Mouse (Mus musculus) liver, embryonic 11.5 days (tissue): ENCODE measurements around the gene Arhgdib. TPM values are rescaled to one million over a fixed set of nuclear protein-coding genes. Genes with fewer than 3 reads are reported as not detected.
"Not testable (repeated sequence)": the region's sequence is repeated elsewhere in the genome, so short reads cannot be mapped to it uniquely, and the experiment has no call there.

Source experiments
- ATAC-seq: fragments of 200-750 bp; cut with Nextera tagmentation; replicated peaks from 2 replicates; pipeline ENCODE4 v1.8.0; 2017; ENCODE audit warnings: moderate number of reproducible peaks, mild to moderate bottlenecking, moderate TSS enrichment, moderate library complexity; ENCODE audit not compliant: low FRiP score
- DNase-seq: peaks from one replicate; pipeline ENCODE4 v3.0.0-alpha.2; 2017; ENCODE audit warnings: low spot score
- H3K27ac ChIP-seq: fragments of 300-500 bp; sonication (generic); 2 replicates; pipeline ENCODE4 v1.5.1; 2014; ENCODE audit warnings: mild to moderate bottlenecking, low read depth, low read length, control low read depth
- H3K27me3 ChIP-seq: fragments of 300-500 bp; sonication (generic); replicated peaks from 2 replicates; pipeline ENCODE4 v1.6.1; 2014; ENCODE audit warnings: low read length, mixed read lengths; ENCODE audit not compliant: control insufficient read depth, insufficient read depth
- H3K36me3 ChIP-seq: fragments of 300-500 bp; sonication (generic); 2 replicates; pipeline ENCODE4 v1.6.1; 2014; ENCODE audit warnings: mild to moderate bottlenecking, low read length, moderate library complexity, mixed read lengths; ENCODE audit not compliant: control insufficient read depth, insufficient read depth
- H3K4me1 ChIP-seq: fragments of 300-500 bp; sonication (generic); replicated peaks from 2 replicates; pipeline ENCODE4 v1.6.1; 2014; ENCODE audit warnings: low read length, mixed read lengths; ENCODE audit not compliant: control insufficient read depth, insufficient read depth
- H3K4me2 ChIP-seq: fragments of 300-500 bp; sonication (generic); 2 replicates; pipeline ENCODE4 v1.6.1; 2014; ENCODE audit warnings: mild to moderate bottlenecking, control low read depth, moderate library complexity
- H3K4me3 ChIP-seq: fragments of 300-500 bp; sonication (generic); 2 replicates; pipeline ENCODE4 v1.5.1; 2014; ENCODE audit warnings: low read depth, low read length, control low read depth
- H3K9ac ChIP-seq: fragments of 300-500 bp; sonication (generic); 2 replicates; pipeline ENCODE4 v1.6.1; 2014; ENCODE audit warnings: low read depth, low read length, control low read depth
- H3K9me3 ChIP-seq: fragments of 300-500 bp; sonication (generic); 2 replicates; pipeline ENCODE4 v1.6.1; 2016; ENCODE audit warnings: low read length, inconsistent platforms, mixed read lengths; ENCODE audit not compliant: control insufficient read depth
- WGBS: fragments of 180-500 bp; shearing (Covaris S2); extraction: QIAGEN DNeasy Blood & Tissue Kit; methylation state at CpG from one replicate; pipeline ENCODE4 v1.1.7; 2014; 5-methylcytosine and 5-hydroxymethylcytosine counted together
- polyA plus RNA-seq: library from polyadenylated mRNA; unstranded; fragments of >200 nt; fragmentation: Nextera tagmentation; extraction: Ambion mirVana; gene quantifications from 2 replicates; pipeline ENCODE4 v1.2.1, GENCODE M21; 2014

The Arhgdib gene
- polyA plus RNA-seq, 1 experiment from 2014 or later, result 183 TPM

DNA sequence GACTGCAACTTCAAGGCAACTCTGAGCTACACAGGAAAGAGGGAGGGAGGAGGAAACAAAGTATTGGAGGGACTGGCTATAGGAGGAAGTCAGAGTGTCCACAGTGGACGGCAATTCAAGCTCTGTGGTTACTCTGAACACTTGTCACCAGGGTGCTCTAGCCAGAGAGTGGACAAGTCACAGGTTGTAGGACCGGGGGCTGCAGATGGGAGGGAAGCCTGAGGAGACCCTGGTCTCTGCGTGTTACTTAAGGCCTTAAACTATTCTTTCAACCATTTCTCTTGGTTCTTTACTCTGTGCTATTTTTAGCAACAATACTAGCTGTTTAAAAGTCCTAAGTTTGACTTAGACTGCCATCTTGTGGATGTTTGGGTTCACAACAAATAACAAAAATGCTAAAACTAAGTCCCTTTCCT, 38.6 kb upstream of the Arhgdib start:
- Histone ChIP-seq H3K4me3 (no peak overlapping the region), H3K4me1 (peaks cover 11% of the 10 kb centered on the region), H3K27ac (peak overlapping the region; percentile 47), H3K9ac (0 out of 2 replicates have a peak overlapping the region, but pooled peaks have one; percentile 31), H3K36me3 (no peaks in the 10 kb centered on the region), H3K27me3 (no peaks in the 10 kb centered on the region), H3K4me2 (peak overlapping the region; percentile 53), H3K9me3 (no peaks in the 10 kb centered on the region)
- ATAC-seq, result peak; percentile 68
- DNase-seq, result peak; percentile 49
- WGBS, result 15% methylated on average over 3 of the region's 3 CpGs

DNA sequence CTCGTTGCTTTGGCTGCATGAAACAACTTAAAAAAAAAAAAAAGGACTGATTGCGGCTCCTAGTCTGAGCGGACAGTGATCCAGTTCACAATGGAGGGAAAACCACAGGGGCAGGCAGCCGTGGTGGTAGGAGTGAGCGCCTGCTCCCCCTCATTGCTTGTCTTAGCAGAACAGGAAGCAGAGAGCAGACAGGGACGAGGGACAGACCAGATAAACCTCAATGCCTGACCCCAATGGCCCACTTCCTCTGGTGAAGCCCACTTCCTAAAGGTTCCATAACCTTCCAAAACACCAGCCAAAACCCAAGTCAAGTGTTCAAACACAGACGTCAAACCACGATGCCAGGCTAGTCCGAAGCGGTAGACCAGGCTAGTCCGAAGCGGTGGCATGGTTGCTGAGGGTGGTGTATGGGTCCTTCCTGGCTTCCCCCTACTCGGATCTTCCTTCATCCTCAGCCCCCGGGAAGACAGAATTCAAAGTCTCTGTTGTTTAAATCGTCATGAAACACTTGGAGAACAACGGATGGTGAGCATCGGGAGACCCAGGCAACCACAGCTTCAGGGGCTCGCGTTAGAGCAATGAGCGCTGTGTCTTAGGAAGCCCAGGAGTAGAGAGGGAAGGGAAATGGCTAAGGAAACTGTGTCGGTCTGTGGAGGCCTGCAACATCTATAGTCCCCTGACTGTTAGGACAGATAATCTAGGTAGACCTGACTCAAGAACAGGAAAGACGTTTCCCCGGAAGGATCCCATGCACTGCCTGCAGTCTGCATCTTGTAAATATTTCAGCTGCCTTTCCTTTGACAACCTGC, 37.8 kb upstream of the Arhgdib start:
- DNase-seq, result peak; percentile 46
- Histone ChIP-seq H3K27me3 (no peaks in the 10 kb centered on the region), H3K27ac (peak overlapping the region; percentile 47), H3K9me3 (no peaks in the 10 kb centered on the region), H3K4me3 (peak overlapping the region; percentile 14; the same call in 1 of the 2 replicates), H3K36me3 (no peaks in the 10 kb centered on the region), H3K4me1 (peaks cover 11% of the 10 kb centered on the region), H3K4me2 (peak overlapping the region; percentile 53), H3K9ac (peak overlapping the region; percentile 32; the same call in 1 of the 2 replicates)
- peak; percentile 71 for ATAC-seq
- 40% methylated on average over 23 of the region's 23 CpGs for WGBS

DNA sequence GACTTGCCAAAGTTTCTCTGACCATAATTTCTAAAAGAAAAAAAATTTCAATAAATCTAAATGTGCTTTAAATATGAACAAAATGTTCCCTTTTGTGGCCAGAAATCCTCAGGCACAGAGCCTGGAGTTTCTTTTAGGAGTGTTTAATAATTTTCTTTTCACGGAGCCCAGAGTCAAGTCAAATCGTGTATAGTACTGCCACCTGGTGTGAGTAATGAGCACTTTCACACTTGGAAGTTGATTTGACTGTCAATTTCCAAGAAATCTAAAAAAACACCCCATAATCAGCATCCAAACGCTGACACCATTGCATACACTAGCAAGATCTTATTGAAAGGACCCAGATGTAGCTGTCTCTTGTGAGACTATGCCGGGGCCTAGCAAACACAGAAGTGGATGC, 27.2 kb upstream of the Arhgdib start:
- H3K9me3 ChIP-seq, H3K4me3 ChIP-seq, H3K27ac ChIP-seq, H3K9ac ChIP-seq, ATAC-seq, H3K4me2 ChIP-seq, H3K36me3 ChIP-seq, DNase-seq, H3K27me3 ChIP-seq, H3K4me1 ChIP-seq: not testable (repeated sequence)
- WGBS, result 21% methylated on average over 3 of the region's 4 CpGs

DNA sequence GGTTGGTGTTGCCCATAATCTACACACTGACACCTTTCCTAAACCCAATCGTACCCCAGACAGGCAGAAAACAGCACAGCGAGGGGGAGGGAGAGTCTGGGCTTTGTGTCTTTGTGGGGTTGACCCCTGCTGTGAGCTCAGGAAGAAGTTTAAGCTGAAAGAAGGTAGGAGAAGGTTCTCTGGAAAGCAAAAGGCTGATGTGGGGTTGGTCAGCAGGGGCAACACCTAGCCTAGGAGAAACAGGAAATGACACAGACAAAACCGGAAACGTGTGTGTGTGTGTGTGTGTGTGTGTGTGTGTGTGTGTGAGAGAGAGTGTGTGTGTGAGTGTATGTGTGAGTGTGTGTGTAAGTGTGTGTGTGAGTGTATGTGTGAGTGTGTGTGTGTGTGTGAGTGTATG, 25.8 kb upstream of the Arhgdib start:
- H3K9me3 ChIP-seq, result no peaks in the 10 kb centered on the region
- no peaks in the 10 kb centered on the region for H3K36me3 ChIP-seq
- H3K27ac ChIP-seq, result no peak overlapping the region
- H3K9ac ChIP-seq, result no peak overlapping the region
- H3K4me3 ChIP-seq, result no peak overlapping the region
- DNase-seq (no peak), ATAC-seq (no peak)
- H3K4me2 ChIP-seq, result no peak overlapping the region
- no peaks in the 10 kb centered on the region for H3K4me1 ChIP-seq
- WGBS, result 56% methylated on average over 4 of the region's 4 CpGs
- no peaks in the 10 kb centered on the region for H3K27me3 ChIP-seq

DNA sequence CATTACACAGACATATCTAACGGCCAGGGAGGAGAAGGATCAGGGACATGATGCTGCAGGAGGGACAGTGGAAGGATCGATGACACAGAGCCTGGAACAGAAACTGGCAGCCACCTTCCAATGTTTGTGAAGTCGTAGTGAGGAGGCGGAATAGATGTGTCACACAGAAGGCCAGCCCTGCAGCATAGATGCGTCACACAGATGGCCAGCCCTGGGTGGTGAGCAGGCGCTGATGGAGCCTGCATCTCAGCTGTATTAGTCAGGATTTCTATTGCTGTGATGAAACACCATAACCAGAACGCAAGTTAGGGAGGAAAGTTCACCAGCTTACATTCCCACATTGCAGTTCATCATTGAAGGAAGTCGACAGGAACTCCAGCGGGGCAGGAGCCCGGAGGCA, 24.2 kb upstream of the Arhgdib start:
- no peaks in the 10 kb centered on the region for H3K4me1 ChIP-seq
- WGBS, result 78% methylated on average over 10 of the region's 10 CpGs
- ATAC-seq (no peak), DNase-seq (no peak)
- H3K4me3 ChIP-seq, result no peak overlapping the region
- no peaks in the 10 kb centered on the region for H3K9me3 ChIP-seq
- no peaks in the 10 kb centered on the region for H3K27me3 ChIP-seq
- no peak overlapping the region for H3K27ac ChIP-seq
- H3K9ac ChIP-seq, result no peak overlapping the region
- H3K4me2 ChIP-seq, result no peak overlapping the region
- H3K36me3 ChIP-seq, result no peaks in the 10 kb centered on the region

DNA sequence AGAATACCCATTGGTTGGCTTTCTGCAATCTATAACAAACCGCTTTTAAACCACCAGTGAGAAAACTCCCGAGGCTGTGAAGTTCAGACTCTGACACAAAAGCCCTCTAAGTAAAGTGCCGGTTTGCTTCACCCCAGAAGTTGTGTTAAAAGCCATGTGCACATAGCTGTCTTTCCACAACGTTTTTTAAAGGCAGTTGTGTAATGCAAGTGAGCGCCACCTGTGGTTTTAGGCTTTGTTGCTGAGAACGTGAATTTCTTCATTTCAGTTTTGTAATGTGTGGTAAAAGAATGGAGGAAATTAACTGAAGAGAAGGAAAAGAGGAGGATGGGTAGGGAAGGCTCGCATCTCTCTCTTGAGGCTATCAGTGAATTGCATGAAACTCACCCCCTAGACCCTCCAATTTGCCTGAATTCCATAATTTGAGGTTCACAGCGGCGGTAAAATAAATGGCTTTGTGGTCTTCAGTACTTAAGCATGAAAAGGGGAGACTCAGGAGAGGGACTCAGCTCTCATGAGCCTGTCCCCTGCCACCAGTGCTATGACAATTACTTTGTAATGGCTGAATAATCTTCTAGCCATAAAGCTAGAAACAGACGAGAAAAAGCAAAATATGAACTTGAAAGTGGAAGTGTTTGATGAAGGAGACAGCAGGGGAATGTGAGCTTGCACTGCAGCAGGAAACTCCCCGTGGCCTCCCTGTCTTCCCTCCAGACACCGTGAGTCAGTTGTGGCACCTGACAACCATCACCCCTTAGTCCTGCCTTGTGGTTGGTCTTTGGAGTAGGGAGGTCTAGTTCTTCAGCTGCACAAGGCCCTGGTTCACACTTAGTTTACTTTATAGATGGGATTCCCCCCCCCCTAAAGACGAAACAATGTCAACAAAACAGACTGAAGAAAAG, 23.2 kb upstream of the Arhgdib start:
- no peak overlapping the region for H3K27ac ChIP-seq

DNA sequence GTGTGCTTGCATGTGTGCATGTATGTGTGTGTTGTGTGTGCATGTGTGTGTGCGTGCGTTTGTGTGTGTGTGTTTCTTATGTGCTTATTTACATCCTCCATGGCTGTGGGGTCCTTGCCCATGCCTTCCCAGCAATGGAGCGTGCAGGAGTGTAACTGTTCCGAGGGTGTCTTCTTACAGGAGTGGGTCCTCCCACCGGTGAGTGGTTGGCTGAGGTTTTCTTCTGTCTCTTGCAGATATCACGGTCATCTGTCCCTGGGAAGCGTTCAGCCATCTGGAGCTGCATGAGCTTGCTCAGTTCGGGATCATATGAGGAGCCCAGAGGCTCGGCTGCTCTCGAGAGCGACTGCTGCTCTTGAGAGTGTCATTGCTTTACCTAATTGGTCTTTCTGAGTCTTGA, 21.3 kb upstream of the Arhgdib start:
- DNase-seq (no peak), ATAC-seq (no peak)
- Histone ChIP-seq H3K4me2 (no peak overlapping the region), H3K9ac (no peak overlapping the region), H3K36me3 (no peaks in the 10 kb centered on the region), H3K27ac (no peak overlapping the region), H3K4me3 (no peak overlapping the region), H3K9me3 (no peaks in the 10 kb centered on the region), H3K27me3 (no peaks in the 10 kb centered on the region), H3K4me1 (no peaks in the 10 kb centered on the region)
- WGBS, result 73% methylated on average over 11 of the region's 11 CpGs

More for the DNA sequence above, 23.2 kb upstream of the Arhgdib start:
- Histone ChIP-seq H3K9ac (no peak overlapping the region), H3K4me1 (no peaks in the 10 kb centered on the region), H3K36me3 (no peaks in the 10 kb centered on the region), H3K4me3 (no peak overlapping the region), H3K4me2 (no peak overlapping the region), H3K27me3 (no peaks in the 10 kb centered on the region), H3K9me3 (no peaks in the 10 kb centered on the region)
- 54% methylated on average over 13 of the region's 13 CpGs for WGBS
- DNase-seq (no peak), ATAC-seq (no peak)

DNA sequence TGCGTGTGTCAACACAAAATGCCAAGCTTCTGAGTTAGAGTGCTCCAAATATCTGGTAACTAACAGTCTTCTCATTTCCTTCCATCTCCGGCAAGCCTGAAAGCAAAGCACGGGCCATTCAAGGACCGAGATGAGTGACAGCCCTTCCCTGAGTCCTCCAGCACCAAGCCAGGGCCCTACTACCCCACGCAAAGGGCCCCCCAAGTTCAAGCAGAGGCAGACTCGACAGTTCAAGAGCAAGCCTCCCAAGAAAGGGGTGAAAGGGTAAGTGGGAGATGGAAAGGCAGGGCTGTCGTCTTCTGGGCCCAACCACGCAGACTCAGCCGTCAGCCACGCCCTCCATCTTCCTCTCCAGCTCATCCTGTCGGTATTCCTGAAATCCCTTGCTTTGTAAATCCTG, 17.4 kb upstream of the Arhgdib start:
- no peaks in the 10 kb centered on the region for H3K27me3 ChIP-seq
- H3K27ac ChIP-seq, result no peak overlapping the region
- no peak overlapping the region for H3K9ac ChIP-seq
- H3K4me1 ChIP-seq, result no peaks in the 10 kb centered on the region
- H3K4me2 ChIP-seq, result no peak overlapping the region
- H3K36me3 ChIP-seq, result no peaks in the 10 kb centered on the region
- no peaks in the 10 kb centered on the region for H3K9me3 ChIP-seq
- WGBS, result 58% methylated on average over 11 of the region's 11 CpGs
- ATAC-seq (no peak), DNase-seq (no peak)
- no peak overlapping the region for H3K4me3 ChIP-seq
